8 mouse cellular contexts compared by ENCODE assay signal in the genomic region with DNA sequence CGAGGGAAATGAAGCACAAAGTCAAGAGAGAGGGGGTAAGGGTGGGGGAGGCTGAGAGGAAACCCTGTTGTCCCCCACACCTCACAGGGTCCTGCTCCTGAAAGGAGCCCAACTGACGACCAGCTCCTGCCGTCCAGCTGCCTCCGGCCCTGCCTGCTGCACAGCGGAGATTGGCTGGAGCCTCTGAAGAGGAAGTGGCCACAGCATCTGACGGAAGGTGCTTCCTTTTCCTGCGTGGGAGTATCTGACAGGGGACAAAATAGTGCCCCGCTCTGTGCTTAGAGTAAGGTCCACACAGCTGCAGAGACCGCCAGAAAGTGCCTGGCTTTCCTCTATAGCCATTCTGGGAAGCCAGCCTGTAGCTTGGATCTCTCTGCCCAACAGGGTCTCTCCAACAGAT. TPM values are rescaled to one million over a fixed set of nuclear protein-coding genes. Genes with fewer than 3 reads are reported as not detected.
DNase-seq lines count a peak whose midpoint lies in the region; ATAC-seq and TF ChIP-seq lines count a peak whose summit lies in the region.

No protein-coding gene starts in this region.

- ATAC-seq in heart, embryonic 11.5 days (replicated peaks; ENCODE audit: insufficient number of reproducible peaks, low FRiP score, low TSS enrichment) = no peak
- ATAC-seq in erythroid progenitor cell, adult 5-6 weeks (replicated peaks; ENCODE audit: low FRiP score, poor library complexity, severe bottlenecking) = no peak

- no peak for TF ChIP-seq CTCF in layer of hippocampus, adult 2 months (conservative IDR thresholded peaks at IDR 0.05)

- DNase-seq in layer of hippocampus, adult 2 months (ENCODE audit: low spot score in 2 of 2) = no peak
- DNase-seq in layer of hippocampus, postnatal 36 days = no peak
- peak; percentile 41 to 61 for DNase-seq in kidney, postnatal 36 days
- no peak for DNase-seq in cerebellum, postnatal 36 days
- no peak for DNase-seq in embryo, embryonic 10 days (ENCODE audit: low spot score)

- 57% methylated on average over 9 of the region's 9 CpGs for WGBS in heart, embryonic 11.5 days (ENCODE audit: insufficient replicate concordance)

- H3K9ac ChIP-seq in heart, embryonic 11.5 days (ENCODE audit: low read depth, low read length) = no peak overlapping the region

- peak overlapping the region; percentile 18; the same call in 1 of the 2 replicates for H3K4me3 ChIP-seq in layer of hippocampus, adult 2 months
- 0 out of 2 replicates have a peak overlapping the region, but pooled peaks have one; percentile 17 for H3K4me3 ChIP-seq in heart, embryonic 11.5 days (ENCODE audit: low read depth, low read length)
- H3K4me3 ChIP-seq in megakaryocyte, embryonic 14.5 days (replicated peaks) = peak overlapping the region; percentile 91

- peaks cover 3% of the 10 kb centered on the region; the same call in 1 of the 2 replicates for H3K27me3 ChIP-seq in heart, embryonic 11.5 days (ENCODE audit: control insufficient read depth, insufficient read depth, low read length)
- H3K27me3 ChIP-seq in megakaryocyte, embryonic 14.5 days (replicated peaks) = no peaks in the 10 kb centered on the region

- no peaks in the 10 kb centered on the region for H3K4me1 ChIP-seq in heart, embryonic 11.5 days (ENCODE audit: control insufficient read depth, insufficient read depth, low read length)
- peaks cover 95% of the 10 kb centered on the region for H3K4me1 ChIP-seq in megakaryocyte, embryonic 14.5 days

- H3K36me3 ChIP-seq in heart, embryonic 11.5 days (ENCODE audit: control insufficient read depth, insufficient read depth, low read length) = no peaks in the 10 kb centered on the region
- H3K36me3 ChIP-seq in megakaryocyte, embryonic 14.5 days (replicated peaks; ENCODE audit: low read length) = peaks cover 23% of the 10 kb centered on the region

- 0 out of 2 replicates have a peak overlapping the region, but pooled peaks have one; percentile 14 for H3K27ac ChIP-seq in layer of hippocampus, adult 2 months
- H3K27ac ChIP-seq in heart, embryonic 11.5 days (ENCODE audit: low read depth, low read length) = no peak overlapping the region

- H3K9me3 ChIP-seq in heart, embryonic 11.5 days (replicated peaks; ENCODE audit: control insufficient read depth, low read length) = no peaks in the 10 kb centered on the region
- H3K9me3 ChIP-seq in megakaryocyte, embryonic 14.5 days = no peaks in the 10 kb centered on the region

- H3K4me2 ChIP-seq in heart, embryonic 11.5 days = peak overlapping the region; percentile 40

RNA-seq across cellular contexts. Expression of a gene that starts 36.9 kb away (rescaled TPM):
- total RNA-seq in layer of hippocampus, adult 2 months (2021) = 1 to 10 TPM; 2.5 to 2.9 TPM
- total RNA-seq in layer of hippocampus, postnatal 36 days (2021) = 1 to 10 TPM; 2.7 to 2.9 TPM
- 1.1 and 1.6 TPM in 2 replicates for polyA plus RNA-seq in heart, embryonic 11.5 days (2014; fragmentation: Nextera tagmentation; extraction: Ambion mirVana)
- polyA plus RNA-seq in megakaryocyte, embryonic 14.5 days (2012; ENCODE audit: insufficient read depth, low replicate concordance) = 8.3 TPM in 1 of 2 replicates, not detected in the other
- 3.2 and 7.1 TPM in 2 replicates for total RNA-seq in erythroid progenitor cell, adult 5-6 weeks (2015; ENCODE audit: low replicate concordance)
- 8.6 and 11.2 TPM in 2 replicates for total RNA-seq in erythroid progenitor cell, adult 5-6 weeks (2017; ENCODE audit: low replicate concordance)

Comparison
In these comparisons a context has a peak if more than half of its experiments do, and no peak if none do; other contexts are left out.
1. DNase-seq: peak in kidney, postnatal 36 days (2 of 2); none in layer of hippocampus, adult 2 months (0 of 2), layer of hippocampus, postnatal 36 days (0 of 2), cerebellum, postnatal 36 days (0 of 2) and embryo, embryonic 10 days (single experiment).
2. H3K4me3 ChIP-seq: peak in every context shown above with its lines; median percentile 91 in megakaryocyte, embryonic 14.5 days; 18 in layer of hippocampus, adult 2 months; 17 in heart, embryonic 11.5 days.